Mouse (Mus musculus) left cerebral cortex, postnatal 36 days (tissue): ENCODE data around the gene Arrdc1. TPM values are rescaled to one million over a fixed set of nuclear protein-coding genes. Genes with fewer than 3 reads are reported as not detected.

Experiments
- DNase-seq, 2 experiments: peaks; one replicate each; pipeline ENCODE4 v3.0.0; 2021 to 2022; ENCODE audit warnings: low spot score in 2 of 2, mixed read lengths in 1 of 2
- intact Hi-C: fragments of 180-260 bp; cut with DNase I; formaldehyde crosslinking; loops from one replicate; pipeline ENCODE4 v1.15.1; 2025
- total RNA-seq, 2 experiments: library from RNA; stranded (reverse); gene quantifications; 2 replicates each; pipeline ENCODE4 v1.2.3; 2021

Arrdc1 gene
- total RNA-seq, 2 experiments from 2014 or later: 14.1 to 18.1 TPM

- intact Hi-C loops: no loop called here
- DNase-seq: no peak
These were observed 8.6 kb downstream of the Arrdc1 start for GRCm38 (mm10) chr2:24926345-24926964.

DNA sequence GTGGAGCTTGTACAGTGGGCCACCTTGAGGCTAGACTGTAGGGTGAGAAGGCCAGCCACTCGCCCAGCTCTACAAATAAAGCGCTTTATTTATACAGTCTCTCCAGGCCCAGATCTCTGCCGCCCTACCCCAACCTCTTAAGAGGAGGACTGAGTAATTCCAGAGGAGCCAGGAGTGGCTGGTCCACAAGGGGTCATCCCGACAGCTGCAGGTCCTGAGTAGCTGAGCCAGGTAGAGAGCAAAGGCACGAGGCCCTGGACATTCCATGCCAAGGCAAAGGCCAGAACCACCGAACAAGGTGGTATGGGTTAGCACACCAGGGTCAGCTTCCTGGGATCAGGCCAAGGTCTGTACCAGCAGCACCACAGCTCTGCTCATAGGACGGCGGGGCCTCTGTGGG, 9.8 kb downstream of the Arrdc1 start:
- intact Hi-C loops: no loop called here

DNA sequence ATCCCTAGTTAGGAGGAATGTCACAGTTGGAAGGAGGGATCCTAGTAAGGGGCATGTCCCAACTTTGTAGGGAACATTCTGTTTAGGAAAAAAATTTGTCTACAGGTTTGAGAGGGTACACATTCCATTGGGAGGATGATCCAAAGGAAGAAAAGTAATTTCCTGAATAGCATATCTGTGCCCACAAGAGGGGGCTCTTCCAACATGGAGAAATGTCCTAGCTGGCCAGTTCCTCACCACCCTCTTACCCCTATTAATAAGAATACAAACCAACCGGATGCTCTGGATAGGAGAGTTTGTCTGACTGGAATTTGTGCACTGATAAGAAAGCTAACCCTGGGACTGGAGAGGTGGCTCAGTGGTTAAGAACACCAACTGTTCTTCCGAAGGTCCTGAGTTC, 11.5 kb downstream of the Arrdc1 start:
- intact Hi-C loops: no loop called here
- DNase-seq: no peak

More for the DNA sequence above, 9.8 kb downstream of the Arrdc1 start:
- no peak for DNase-seq

- no peak for DNase-seq
- intact Hi-C loops: no loop called here
These were observed 15.2 kb downstream of the Arrdc1 start for GRCm38 (mm10) chr2:24919839-24920175.

GRCm38 (mm10) chr2:24918930-24919838, 15.9 kb downstream of the Arrdc1 start, which contains the start of gene Ehmt1:
Ehmt1 (minus strand) TSS chr2:24919614.
- intact Hi-C loops: no loop called here

GRCm38 (mm10) chr2:24914762-24915161, 20.3 kb downstream of the Arrdc1 start:
- intact Hi-C loops: no loop called here
- DNase-seq: no peak

More at GRCm38 (mm10) chr2:24918930-24919838, 15.9 kb downstream of the Arrdc1 start, which contains the start of gene Ehmt1:
- DNase-seq: peak; percentile 93 to 97

DNA sequence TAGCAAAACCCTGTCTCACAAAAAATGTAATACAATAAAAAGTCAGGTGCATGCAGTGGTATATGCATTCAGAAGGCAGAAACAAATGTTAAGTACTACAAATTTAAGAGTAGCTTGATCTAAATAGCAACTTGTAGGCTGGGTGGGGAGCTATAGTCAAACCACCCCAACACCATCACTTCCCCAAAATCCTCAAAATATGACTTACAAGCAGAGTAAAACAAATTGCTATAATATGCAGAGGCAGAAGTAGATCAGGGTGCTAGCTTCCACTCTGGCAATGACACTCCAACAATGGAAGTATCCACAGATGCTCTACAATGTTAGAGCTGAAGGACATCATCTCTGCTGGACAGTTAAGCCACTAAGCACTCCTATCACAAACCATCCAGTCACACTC, 22.5 kb downstream of the Arrdc1 start:
- intact Hi-C loops: no loop called here
- DNase-seq: no peak

DNA sequence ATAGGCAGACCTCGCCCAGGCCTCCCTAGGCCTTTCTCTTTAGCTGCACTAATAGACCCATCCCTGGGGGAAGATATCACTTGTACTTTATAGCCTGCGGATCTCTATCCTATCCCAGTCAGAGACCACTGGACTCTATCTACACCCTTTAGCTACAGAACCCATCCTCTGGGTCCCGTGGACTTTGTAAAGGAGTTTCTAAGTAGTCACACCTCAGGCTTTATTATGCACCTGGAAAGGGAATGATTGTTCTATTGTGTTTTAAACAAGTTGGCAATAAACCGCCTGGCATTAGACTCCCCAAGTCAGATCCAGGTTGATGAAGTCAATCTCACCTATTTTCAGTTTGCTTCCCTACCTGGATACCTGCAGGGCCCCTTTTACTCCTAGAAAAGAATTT, 22.9 kb downstream of the Arrdc1 start:
- intact Hi-C loops: no loop called here
- no peak for DNase-seq

DNA sequence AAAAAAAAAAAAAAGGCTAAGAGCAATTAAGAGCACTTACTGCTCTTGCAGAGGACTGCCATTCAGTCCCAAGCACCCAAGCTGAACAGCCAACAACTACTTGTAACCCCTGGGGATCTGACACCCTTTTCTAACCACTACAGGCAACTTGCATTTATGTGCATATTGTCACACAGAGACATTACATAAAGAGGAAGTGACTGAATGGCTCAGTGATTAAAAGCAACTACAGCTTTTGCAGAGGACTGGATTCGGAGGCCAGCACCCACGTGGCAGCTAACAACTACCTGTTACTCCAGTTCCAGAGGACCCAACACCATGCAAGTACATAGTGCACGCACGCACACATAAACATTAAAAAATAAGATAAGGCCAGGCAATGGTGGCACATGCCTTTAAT, 24.6 kb downstream of the Arrdc1 start:
- intact Hi-C loops: no loop called here

GRCm38 (mm10) chr2:24905653-24906155, 29.3 kb downstream of the Arrdc1 start:
- intact Hi-C loops: no loop called here
- no peak for DNase-seq

More for the DNA sequence above, 24.6 kb downstream of the Arrdc1 start:
- DNase-seq: no peak

DNA sequence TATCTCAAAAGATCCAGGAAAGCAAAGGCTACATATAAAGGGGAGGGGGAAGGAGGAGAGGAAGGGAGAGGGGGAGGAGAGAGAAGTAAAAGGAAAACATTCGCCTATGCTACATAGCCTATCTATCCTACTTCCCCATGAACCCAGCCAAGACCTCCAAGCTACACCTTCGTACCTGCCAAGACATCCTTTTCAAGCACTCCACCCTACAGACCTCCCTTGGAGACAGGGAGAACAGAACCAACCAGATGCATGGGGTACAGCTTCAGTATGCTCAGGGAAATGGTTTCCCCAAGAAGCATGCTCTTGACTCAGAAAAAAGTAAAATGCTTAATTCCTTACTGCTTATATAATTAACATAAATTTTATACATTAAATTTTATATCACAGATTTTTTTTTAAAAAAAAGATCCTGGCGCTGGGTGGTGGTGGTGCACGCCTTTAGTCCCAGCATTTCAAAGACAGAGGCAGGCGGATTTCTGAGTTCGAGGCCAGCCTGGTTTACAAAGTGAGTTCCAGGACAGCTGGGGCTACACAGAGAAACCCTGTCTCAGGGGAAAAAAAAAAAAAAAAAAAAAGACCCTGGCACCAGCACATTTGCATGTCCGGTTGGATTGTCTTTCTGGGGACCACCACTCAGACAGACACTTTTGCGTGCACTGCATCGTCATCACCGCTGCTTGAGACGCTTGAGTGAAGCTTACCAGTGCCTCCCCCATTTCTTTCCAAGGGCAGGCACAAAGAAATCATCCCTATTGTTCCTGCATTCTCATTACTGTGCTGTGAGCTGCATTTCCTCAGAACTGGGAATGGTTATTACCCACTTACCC, 30.0 kb downstream of the Arrdc1 start:
- intact Hi-C loops: no loop called here
- no peak for DNase-seq

- DNase-seq: no peak
- intact Hi-C loops: no loop called here
These were observed 32.1 kb downstream of the Arrdc1 start for GRCm38 (mm10) chr2:24902999-24903398.

DNA sequence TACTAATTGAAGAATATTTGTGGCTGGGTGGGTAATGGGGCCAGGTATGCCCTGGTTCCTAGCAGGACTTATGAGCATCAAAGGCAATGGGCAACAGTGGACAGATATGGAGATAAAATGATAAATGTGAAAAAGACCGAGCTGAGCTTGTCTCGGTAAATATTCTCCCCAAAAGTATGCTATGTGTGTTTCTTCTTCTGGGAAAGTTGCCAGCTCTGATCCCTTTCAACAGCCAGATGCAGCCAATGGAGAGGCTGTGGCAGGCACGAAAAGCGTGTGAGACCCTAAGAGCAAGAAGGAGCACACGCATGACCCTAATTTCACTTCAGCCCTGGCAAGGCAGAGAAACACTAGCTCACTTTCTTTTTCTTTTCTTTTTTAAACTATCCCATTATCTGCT, 34.0 kb downstream of the Arrdc1 start:
- intact Hi-C loops: no loop called here

GRCm38 (mm10) chr2:24899292-24899691, 35.8 kb downstream of the Arrdc1 start:
- intact Hi-C loops: no loop called here
- no peak for DNase-seq

More for the DNA sequence above, 34.0 kb downstream of the Arrdc1 start:
- peak in 1 of 2 experiments; percentile 21 for DNase-seq

DNA sequence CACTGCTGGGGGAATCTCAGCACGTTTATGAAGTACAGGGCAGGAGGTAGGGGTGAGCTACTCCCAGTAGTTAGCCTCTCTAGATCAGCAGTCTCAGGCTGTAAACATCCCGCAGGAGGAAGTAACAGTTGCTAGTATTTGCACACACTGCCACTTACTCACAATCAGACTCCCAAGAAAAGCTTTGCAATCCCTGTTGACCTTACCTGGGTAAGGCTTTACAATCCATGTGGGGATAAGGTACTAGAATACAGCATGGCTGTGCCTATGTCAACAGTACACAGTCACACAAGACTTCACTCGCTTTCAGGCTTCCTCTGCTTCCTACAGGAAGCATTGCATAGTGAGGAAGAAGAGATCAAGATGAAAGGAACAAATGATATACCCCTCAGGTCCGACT, 38.3 kb downstream of the Arrdc1 start:
- no peak for DNase-seq
- intact Hi-C loops: no loop called here

DNA sequence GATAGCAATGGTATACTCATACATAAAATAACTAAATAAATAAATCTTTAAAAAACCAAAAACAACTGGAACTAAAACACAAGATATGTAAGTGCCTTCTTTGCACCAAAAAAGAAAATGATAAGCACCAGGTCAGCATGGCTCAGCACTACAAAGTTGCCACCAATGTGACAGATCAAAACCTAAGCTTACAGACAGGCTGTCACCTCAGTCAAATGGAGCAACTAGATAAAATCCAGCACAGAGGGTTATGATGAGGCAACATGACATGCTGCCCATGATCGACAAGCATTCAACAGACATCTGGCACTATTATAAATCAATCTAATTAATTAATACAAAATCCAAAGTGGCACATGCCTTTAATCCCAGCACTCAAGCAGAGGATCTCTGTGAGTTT, 40.8 kb downstream of the Arrdc1 start:
- no peak for DNase-seq
- intact Hi-C loops: no loop called here

- no peak for DNase-seq
- intact Hi-C loops: no loop called here
These were observed 42.7 kb downstream of the Arrdc1 start for GRCm38 (mm10) chr2:24892318-24892717.

GRCm38 (mm10) chr2:24890541-24891447, 44.3 kb downstream of the Arrdc1 start:
- intact Hi-C loops: no loop called here

GRCm38 (mm10) chr2:24888895-24889294, 46.2 kb downstream of the Arrdc1 start:
- intact Hi-C loops: no loop called here

More at GRCm38 (mm10) chr2:24890541-24891447, 44.3 kb downstream of the Arrdc1 start:
- DNase-seq: no peak

More at GRCm38 (mm10) chr2:24888895-24889294, 46.2 kb downstream of the Arrdc1 start:
- no peak for DNase-seq
